Mouse (Mus musculus) liver, postnatal 0 days (tissue): ENCODE results near the gene Fam83g. TPM values are rescaled to one million over a fixed set of nuclear protein-coding genes. Genes with fewer than 3 reads are reported as not detected.

Source experiments
- ATAC-seq: fragments of 200-750 bp; cut with Nextera tagmentation; 2 replicates; pipeline ENCODE4 v1.8.0; 2017; ENCODE audit warnings: mild to moderate bottlenecking, moderate library complexity
- DNase-seq: peaks from one replicate; pipeline ENCODE4 v3.0.0-alpha.2; 2016
- H3K27ac ChIP-seq: fragments of 300-500 bp; sonication (generic); 2 replicates; pipeline ENCODE4 v1.5.1; 2014; ENCODE audit warnings: antibody characterized with exemption, moderate library complexity, mild to moderate bottlenecking, low read depth
- H3K27me3 ChIP-seq: fragments of 300-500 bp; sonication (generic); 2 replicates; pipeline ENCODE4 v1.6.1; 2014; ENCODE audit warnings: low read length, control low read depth, mixed read lengths; ENCODE audit not compliant: insufficient read depth
- H3K36me3 ChIP-seq: fragments of 300-500 bp; sonication (generic); replicated peaks from 2 replicates; pipeline ENCODE4 v1.6.1; 2014; ENCODE audit warnings: mild to moderate bottlenecking, control low read depth, low read length, moderate library complexity, mixed read lengths; ENCODE audit not compliant: insufficient read depth
- H3K4me1 ChIP-seq: fragments of 300-500 bp; sonication (generic); 2 replicates; pipeline ENCODE4 v1.6.1; 2014; ENCODE audit warnings: antibody characterized with exemption, mild to moderate bottlenecking, control low read depth; ENCODE audit not compliant: insufficient read depth
- H3K4me2 ChIP-seq: fragments of 300-500 bp; sonication (generic); 2 replicates; pipeline ENCODE4 v1.6.1; 2014; ENCODE audit warnings: low read depth, mild to moderate bottlenecking, low read length, moderate library complexity, mixed read lengths
- H3K4me3 ChIP-seq: fragments of 300-500 bp; sonication (generic); 2 replicates; pipeline ENCODE4 v1.5.1; 2014; ENCODE audit warnings: low read depth, low read length
- H3K9ac ChIP-seq: fragments of 300-500 bp; sonication (generic); replicated peaks from 2 replicates; pipeline ENCODE4 v1.6.1; 2014; ENCODE audit warnings: mild to moderate bottlenecking, moderate library complexity
- H3K9me3 ChIP-seq: fragments of 300-500 bp; sonication (generic); 2 replicates; pipeline ENCODE4 v1.6.1; 2016; ENCODE audit warnings: mild to moderate bottlenecking, control low read depth, low read length, mixed read lengths
- CTCF ChIP-seq: sonication (generic); IDR thresholded peaks from 2 replicates; pipeline ENCODE4 v1.5.1; 2016; ENCODE audit warnings: antibody characterized with exemption, low read depth
- EP300 ChIP-seq: IDR thresholded peaks from 2 replicates; pipeline ENCODE4 v1.6.1; 2016; ENCODE audit warnings: antibody characterized with exemption, low read depth, mild to moderate bottlenecking
- WGBS: fragments of 180-500 bp; shearing (Covaris S2); extraction: QIAGEN DNeasy Blood & Tissue Kit; methylation state at CpG from one replicate; pipeline ENCODE4 v1.1.7; 2014; ENCODE audit not compliant: insufficient replicate concordance; 5-methylcytosine and 5-hydroxymethylcytosine counted together
- polyA plus RNA-seq: library from polyadenylated mRNA; unstranded; fragments of >200 nt; fragmentation: Nextera tagmentation; extraction: Ambion mirVana; gene quantifications from 2 replicates; pipeline ENCODE4 v1.2.1, GENCODE M21; 2015

Fam83g gene
- polyA plus RNA-seq, 1 experiment from 2014 or later = 2.2 TPM

GRCm38 (mm10) chr11:61719387-61719786 is 35.5 kb downstream of the Fam83g start:
- no peak for TF ChIP-seq EP300
- TF ChIP-seq CTCF = no peak
- Histone ChIP-seq H3K4me3 (no peak overlapping the region), H3K9me3 (no peaks in the 10 kb centered on the region), H3K27me3 (no peaks in the 10 kb centered on the region), H3K4me2 (no peak overlapping the region), H3K36me3 (no peaks in the 10 kb centered on the region), H3K27ac (no peak overlapping the region), H3K9ac (no peak overlapping the region), H3K4me1 (no peaks in the 10 kb centered on the region)
- WGBS = 53% methylated on average over 3 of the region's 3 CpGs
- ATAC-seq (no peak), DNase-seq (no peak)

DNA sequence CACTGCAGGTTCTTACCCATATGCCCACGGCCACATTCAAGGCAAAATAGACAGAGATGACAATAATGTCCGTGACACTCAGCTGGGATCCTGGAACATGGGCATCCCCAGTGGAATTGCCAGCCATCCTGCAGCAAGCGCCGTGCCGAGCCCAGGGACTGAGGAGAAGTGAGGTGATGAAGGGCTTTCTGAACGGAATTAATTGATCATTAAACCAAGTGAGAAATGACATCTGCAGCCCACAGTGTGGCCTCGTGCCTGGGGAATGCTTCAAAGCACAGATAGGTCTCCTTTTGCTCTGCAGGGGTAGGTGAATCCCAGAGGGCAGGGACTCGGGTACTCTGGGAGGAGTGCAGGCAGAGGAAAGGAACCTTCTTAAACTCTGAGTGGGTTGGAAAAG is 35.9 kb downstream of the Fam83g start:
- Histone ChIP-seq H3K9me3 (no peaks in the 10 kb centered on the region), H3K36me3 (no peaks in the 10 kb centered on the region), H3K4me2 (no peak overlapping the region), H3K27me3 (no peaks in the 10 kb centered on the region), H3K4me1 (no peaks in the 10 kb centered on the region), H3K4me3 (no peak overlapping the region), H3K9ac (no peak overlapping the region), H3K27ac (no peak overlapping the region)
- DNase-seq (no peak), ATAC-seq (no peak)
- whole genome bisulfite sequencing = 69% methylated on average over 8 of the region's 8 CpGs
- TF ChIP-seq EP300 (no peak), CTCF (no peak)

DNA sequence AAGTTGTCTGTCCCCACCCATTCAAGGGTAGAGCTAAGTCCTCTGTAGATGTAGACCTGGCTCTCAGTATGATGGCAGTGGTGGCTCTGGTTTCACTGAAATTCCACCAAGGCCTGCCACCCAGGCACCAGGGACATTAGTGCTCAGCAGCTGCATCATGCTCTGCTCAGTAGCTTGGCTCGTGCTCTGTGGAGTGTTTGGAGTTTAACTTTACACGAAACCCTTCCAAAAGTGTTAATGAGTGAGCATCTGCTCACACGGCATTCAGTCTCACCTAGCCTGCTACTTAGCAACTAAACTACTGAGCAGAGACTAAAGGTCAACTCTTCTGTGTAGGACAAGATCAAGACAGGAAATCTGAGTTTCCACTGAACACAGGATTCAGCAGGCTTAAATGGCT is 36.7 kb downstream of the Fam83g start, which contains the start of gene Slc5a10:
Gene Slc5a10 (minus strand): TSS at position 191 of the 400 bp plus-strand sequence.
- Histone ChIP-seq H3K4me1 (no peaks in the 10 kb centered on the region), H3K9me3 (no peaks in the 10 kb centered on the region), H3K4me3 (no peak within 1 kb of the TSS), H3K36me3 (no peaks in the 10 kb centered on the region), H3K27ac (no peak within 1 kb of the TSS), H3K27me3 (no peaks in the 10 kb centered on the region), H3K4me2 (no peak within 1 kb of the TSS), H3K9ac (no peak within 1 kb of the TSS)
- TF ChIP-seq CTCF = no peak
- ATAC-seq (no peak), DNase-seq (no peak)
- WGBS = 65% methylated on average over 3 of the region's 3 CpGs

- no peaks in the 10 kb centered on the region for H3K27me3 ChIP-seq
- H3K36me3 ChIP-seq = no peaks in the 10 kb centered on the region
- 72% methylated on average over 5 of the region's 5 CpGs for WGBS
- H3K9me3 ChIP-seq = no peaks in the 10 kb centered on the region
- H3K27ac ChIP-seq = no peak overlapping the region
- no peak overlapping the region for H3K4me2 ChIP-seq
- no peak for TF ChIP-seq EP300
- TF ChIP-seq CTCF = no peak
- ATAC-seq (no peak), DNase-seq (no peak)
- H3K9ac ChIP-seq = no peak overlapping the region
- H3K4me1 ChIP-seq = no peaks in the 10 kb centered on the region
- H3K4me3 ChIP-seq = no peak overlapping the region
Measured at GRCm38 (mm10) chr11:61722077-61722476, 38.2 kb downstream of the Fam83g start.

DNA sequence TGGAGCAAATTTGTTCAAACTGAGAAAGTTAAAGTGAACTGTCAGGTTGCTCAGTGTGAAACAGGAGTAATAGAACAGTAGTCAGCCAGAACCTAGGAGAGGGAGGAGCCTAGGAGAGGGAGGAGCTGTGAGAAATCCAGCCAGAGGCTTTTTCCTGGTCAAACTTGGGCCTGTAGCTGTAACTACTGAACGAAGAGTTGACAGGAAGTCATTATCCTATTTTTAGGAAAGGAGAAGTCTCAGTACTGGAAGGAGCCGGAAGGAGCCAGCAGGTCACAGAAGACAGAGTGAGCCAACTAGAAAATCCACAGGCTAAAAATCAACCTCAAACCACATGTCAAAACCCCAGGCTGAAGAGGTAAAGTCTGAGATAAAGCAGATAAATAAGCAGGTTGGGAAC is 44.1 kb downstream of the Fam83g start:
- Histone ChIP-seq H3K9ac (no peak overlapping the region), H3K4me1 (0 out of 2 replicates have a peak, but pooled peaks cover 3% of the 10 kb centered on the region), H3K4me3 (no peak overlapping the region), H3K9me3 (no peaks in the 10 kb centered on the region), H3K27me3 (no peaks in the 10 kb centered on the region), H3K36me3 (peaks cover 11% of the 10 kb centered on the region; the same call in 1 of the 2 replicates), H3K4me2 (no peak overlapping the region), H3K27ac (peak overlapping the region; percentile 1; the same call in 1 of the 2 replicates)
- ATAC-seq (0 out of 2 replicates have a peak, but pooled peaks have one; percentile 43), DNase-seq (no peak)
- TF ChIP-seq EP300 = 0 out of 2 replicates have a peak, but pooled peaks have one; percentile 24
- no peak for TF ChIP-seq CTCF
- WGBS = 26% methylated on average over 2 of the region's 2 CpGs

GRCm38 (mm10) chr11:61732672-61733071 is 48.8 kb downstream of the Fam83g start:
- DNase-seq (no peak), ATAC-seq (no peak)
- no peak overlapping the region for H3K9ac ChIP-seq
- H3K27me3 ChIP-seq = no peaks in the 10 kb centered on the region
- no peak overlapping the region for H3K27ac ChIP-seq
- no peak for TF ChIP-seq CTCF
- TF ChIP-seq EP300 = no peak
- no peak overlapping the region for H3K4me2 ChIP-seq
- no peak overlapping the region for H3K4me3 ChIP-seq
- H3K36me3 ChIP-seq = peaks cover 25% of the 10 kb centered on the region; the same call in 1 of the 2 replicates
- no peaks in the 10 kb centered on the region for H3K9me3 ChIP-seq
- whole genome bisulfite sequencing = 74% methylated on average over 7 of the region's 7 CpGs
- 0 out of 2 replicates have a peak, but pooled peaks cover 3% of the 10 kb centered on the region for H3K4me1 ChIP-seq

GRCm38 (mm10) chr11:61737290-61737689 is 53.4 kb downstream of the Fam83g start:
- no peaks in the 10 kb centered on the region for H3K9me3 ChIP-seq
- TF ChIP-seq CTCF (no peak), EP300 (no peak)
- H3K27ac ChIP-seq = no peak overlapping the region
- no peaks in the 10 kb centered on the region for H3K27me3 ChIP-seq
- H3K36me3 ChIP-seq = peaks cover 48% of the 10 kb centered on the region
- H3K4me1 ChIP-seq = no peaks in the 10 kb centered on the region
- ATAC-seq (no peak), DNase-seq (no peak)
- H3K4me3 ChIP-seq = no peak overlapping the region
- no peak overlapping the region for H3K4me2 ChIP-seq
- no peak overlapping the region for H3K9ac ChIP-seq
- WGBS = 77% methylated on average over 1 of the region's 1 CpGs
